Mouse (Mus musculus): Measurements from ENCODE around the gene Usp43.

The Usp43 gene

DNA sequence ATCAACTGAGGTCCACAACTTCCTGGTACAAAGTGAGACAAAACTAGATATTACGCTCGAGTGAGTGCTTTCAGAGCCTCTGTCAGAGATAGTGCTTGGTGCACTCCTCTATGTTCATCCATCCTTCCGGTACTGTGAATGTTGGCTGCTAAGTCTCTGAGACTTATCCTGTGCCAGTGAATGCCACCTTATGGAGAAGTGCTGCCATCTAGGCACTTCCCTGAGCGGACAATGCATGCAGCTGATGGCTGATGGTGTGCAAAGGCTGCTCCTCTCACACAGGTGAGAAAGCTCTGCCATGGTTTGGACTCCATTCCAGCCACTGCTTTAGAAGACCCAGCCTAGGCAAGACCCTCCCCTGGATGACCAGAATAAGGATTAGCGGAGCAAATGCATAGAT is 113.9 kb downstream of the Usp43 start:
- no peak for DNase-seq (ENCODE audit: low spot score in 2 of 2)

DNA sequence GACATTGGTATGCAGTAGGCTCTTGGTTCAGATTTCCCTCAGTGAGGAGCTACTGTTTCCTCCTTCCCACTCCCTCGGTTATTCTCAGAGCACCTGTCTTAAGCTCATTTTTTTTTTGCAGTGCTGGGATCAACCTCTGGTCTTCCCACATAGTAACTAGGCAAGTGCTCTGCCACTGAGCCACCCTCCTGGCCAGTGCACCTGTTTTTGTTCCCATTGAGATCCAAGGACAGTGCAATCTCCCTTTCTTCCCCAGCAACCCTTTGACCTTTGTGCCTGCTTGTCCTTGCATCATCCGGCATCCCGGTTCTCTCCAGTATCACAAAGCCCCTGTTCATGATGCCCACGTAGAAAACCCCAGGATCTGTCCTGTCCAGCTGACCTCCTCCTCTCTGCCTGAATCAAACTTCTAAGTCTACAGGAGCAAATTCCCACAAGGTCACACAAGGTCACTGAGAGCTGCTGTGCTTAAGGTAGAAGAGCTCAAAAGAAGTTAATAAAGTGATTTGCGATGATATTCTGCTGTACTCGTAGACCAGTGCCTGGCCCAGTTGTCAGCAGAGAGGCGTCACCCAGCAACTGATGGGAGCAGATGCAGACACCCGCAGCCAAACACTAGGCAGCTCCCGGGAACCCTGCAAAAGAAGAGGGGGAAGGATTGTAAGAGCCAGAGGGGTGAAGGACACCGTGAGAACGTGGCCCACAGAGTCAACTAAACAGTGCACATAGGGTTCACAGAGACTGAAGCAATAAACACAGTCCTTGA is 114.9 kb downstream of the Usp43 start:
- DNase-seq (ENCODE audit: low spot score in 2 of 2), result no peak

DNA sequence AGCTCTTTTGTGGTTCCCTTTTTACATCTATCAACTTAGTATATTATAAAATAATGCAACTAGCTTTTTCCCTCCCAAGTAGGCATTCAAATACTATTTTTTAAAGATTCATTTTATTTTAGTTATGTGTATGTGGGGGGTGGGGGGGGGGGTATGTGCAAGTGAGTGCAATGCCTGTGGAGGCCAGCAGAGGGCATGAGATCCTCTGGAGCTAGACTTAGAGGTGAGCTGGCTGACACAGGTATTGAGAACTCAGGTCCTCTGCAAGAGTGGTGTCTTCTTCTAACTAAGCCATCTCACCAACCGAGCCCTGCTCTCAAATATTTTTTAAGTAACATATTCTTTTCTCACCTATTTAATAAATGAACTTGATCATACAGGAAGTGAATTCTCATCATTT is 116.4 kb downstream of the Usp43 start:
- no peak for DNase-seq (ENCODE audit: low spot score in 2 of 2)
